Mouse (Mus musculus): ENCODE measurements around the gene Syt12. TPM values are rescaled to one million over a fixed set of nuclear protein-coding genes. Genes with fewer than 3 reads are reported as not detected.

Gene Syt12
- polyA plus RNA-seq, 1 experiment = not detected

DNA sequence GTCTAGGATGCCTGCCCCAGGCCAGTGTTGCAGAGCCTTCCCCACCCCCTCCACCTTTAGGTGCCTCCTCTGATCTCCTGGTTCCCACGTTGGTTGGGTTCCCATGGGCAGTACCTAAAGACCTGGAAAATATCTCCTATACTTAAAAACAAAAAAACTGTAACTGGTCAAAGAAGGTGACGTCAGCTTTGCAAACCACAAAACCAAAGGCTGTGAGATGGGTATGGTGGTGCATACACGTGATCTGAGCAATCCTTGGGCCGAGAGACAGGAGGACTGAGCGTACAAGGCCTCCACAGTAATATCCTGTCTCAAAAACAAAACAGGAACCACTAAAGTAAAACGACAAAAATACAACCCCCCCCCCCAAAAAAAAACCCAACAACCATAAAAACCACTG lies 39.4 kb downstream of the Syt12 start:
- TF ChIP-seq CTCF (IDR thresholded peaks at IDR 0.05; ENCODE audit: control insufficient read depth, insufficient read depth, low read length) = no peak
- TF ChIP-seq POLR2A (IDR thresholded peaks at IDR 0.05; ENCODE audit: borderline replicate concordance, control insufficient read depth, low read depth, low read length) = no peak
- H3K4me3 ChIP-seq (replicated peaks; ENCODE audit: control insufficient read depth, low read depth, low read length) = no peak overlapping the region
- WGBS = 4% methylated on average over 6 of the region's 6 CpGs
- peaks cover 2% of the 10 kb centered on the region; the same call in 1 of the 2 replicates for H3K4me1 ChIP-seq (ENCODE audit: control insufficient read depth, insufficient read depth, low read length)
- H3K27ac ChIP-seq (ENCODE audit: control insufficient read depth, insufficient read depth, low read depth, low read length, poor library complexity) = no peak overlapping the region

- 75% methylated on average over 3 of the region's 3 CpGs for WGBS
These were observed 41.0 kb downstream of the Syt12 start for GRCm38 (mm10) chr19:4436254-4436653.

GRCm38 (mm10) chr19:4434999-4435398 lies 42.2 kb downstream of the Syt12 start:
- H3K4me1 ChIP-seq (ENCODE audit: control insufficient read depth, insufficient read depth, low read length) = peaks cover 2% of the 10 kb centered on the region; the same call in 1 of the 2 replicates
- no peak overlapping the region for H3K27ac ChIP-seq (ENCODE audit: control insufficient read depth, insufficient read depth, low read depth, low read length, poor library complexity)
- H3K4me3 ChIP-seq (replicated peaks; ENCODE audit: control insufficient read depth, low read depth, low read length) = no peak overlapping the region
- TF ChIP-seq CTCF (IDR thresholded peaks at IDR 0.05; ENCODE audit: control insufficient read depth, insufficient read depth, low read length) = no peak
- no peak for TF ChIP-seq POLR2A (IDR thresholded peaks at IDR 0.05; ENCODE audit: borderline replicate concordance, control insufficient read depth, low read depth, low read length)
- WGBS = 100% methylated on average over 1 of the region's 1 CpGs

More at GRCm38 (mm10) chr19:4436254-4436653, 41.0 kb downstream of the Syt12 start:
- Histone ChIP-seq H3K27ac (ENCODE audit: control insufficient read depth, insufficient read depth, low read depth, low read length, poor library complexity) (no peak overlapping the region), H3K4me3 (replicated peaks; ENCODE audit: control insufficient read depth, low read depth, low read length) (no peak overlapping the region), H3K4me1 (ENCODE audit: control insufficient read depth, insufficient read depth, low read length) (peaks cover 2% of the 10 kb centered on the region; the same call in 1 of the 2 replicates)
- TF ChIP-seq POLR2A (IDR thresholded peaks at IDR 0.05; ENCODE audit: borderline replicate concordance, control insufficient read depth, low read depth, low read length) (no peak), CTCF (IDR thresholded peaks at IDR 0.05; ENCODE audit: control insufficient read depth, insufficient read depth, low read length) (no peak)

DNA sequence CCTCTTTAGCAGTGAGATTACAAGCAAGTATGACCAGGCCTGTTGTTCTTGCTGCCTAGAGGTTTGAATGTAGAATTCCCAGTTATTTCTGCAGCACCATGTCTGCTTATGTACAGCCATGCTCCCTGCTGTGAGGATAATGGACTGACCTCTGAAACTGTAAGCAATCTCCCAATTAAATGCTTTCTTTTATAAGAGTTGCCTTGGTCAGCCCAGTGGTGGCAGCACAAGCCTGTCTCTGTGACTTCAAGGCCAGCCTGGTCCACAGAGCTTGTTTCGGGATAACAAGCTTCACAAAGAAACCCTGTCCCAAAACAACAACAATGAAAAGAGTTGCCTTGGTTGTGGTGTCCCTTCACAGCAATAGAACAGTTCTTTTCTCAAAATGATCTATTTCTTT lies 43.5 kb downstream of the Syt12 start:
- Histone ChIP-seq H3K4me1 (ENCODE audit: control insufficient read depth, insufficient read depth, low read length) (peaks cover 2% of the 10 kb centered on the region; the same call in 1 of the 2 replicates), H3K4me3 (replicated peaks; ENCODE audit: control insufficient read depth, low read depth, low read length) (no peak overlapping the region), H3K27ac (ENCODE audit: control insufficient read depth, insufficient read depth, low read depth, low read length, poor library complexity) (no peak overlapping the region)
- 84% methylated on average over 1 of the region's 1 CpGs for WGBS
- TF ChIP-seq CTCF (IDR thresholded peaks at IDR 0.05; ENCODE audit: control insufficient read depth, insufficient read depth, low read length) (no peak), POLR2A (IDR thresholded peaks at IDR 0.05; ENCODE audit: borderline replicate concordance, control insufficient read depth, low read depth, low read length) (no peak)

DNA sequence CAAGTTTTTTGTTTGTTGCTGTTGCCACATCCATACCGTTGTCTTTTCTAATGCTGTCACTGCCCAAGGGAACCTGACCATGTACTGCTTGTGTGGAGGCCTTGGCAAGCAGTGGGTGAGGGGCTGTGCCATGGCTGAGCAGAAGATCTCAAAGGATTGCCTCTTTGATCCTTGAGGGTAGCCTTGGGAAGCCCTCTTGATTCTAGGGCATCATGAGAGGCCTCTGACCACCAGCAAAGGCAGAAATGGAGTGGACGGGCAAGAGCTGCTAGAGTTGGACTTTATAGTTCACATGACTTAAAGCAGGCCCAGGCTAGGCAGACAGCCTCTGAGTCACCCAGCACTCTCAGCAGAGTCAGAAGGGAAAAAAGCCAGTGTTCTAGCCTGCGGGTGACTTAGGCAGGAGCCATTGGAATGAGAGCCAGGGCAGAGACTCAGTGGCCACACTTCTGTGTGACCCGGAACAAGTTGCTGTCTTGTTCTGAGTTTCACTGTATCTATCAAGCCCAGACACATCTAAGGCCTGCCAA lies 47.1 kb downstream of the Syt12 start:
- Histone ChIP-seq H3K27ac (ENCODE audit: control insufficient read depth, insufficient read depth, low read depth, low read length, poor library complexity) (no peak overlapping the region), H3K4me3 (replicated peaks; ENCODE audit: control insufficient read depth, low read depth, low read length) (no peak overlapping the region), H3K4me1 (ENCODE audit: control insufficient read depth, insufficient read depth, low read length) (no peaks in the 10 kb centered on the region)
- 84% methylated on average over 4 of the region's 4 CpGs for WGBS
- TF ChIP-seq POLR2A (IDR thresholded peaks at IDR 0.05; ENCODE audit: borderline replicate concordance, control insufficient read depth, low read depth, low read length) = no peak
- TF ChIP-seq CTCF (IDR thresholded peaks at IDR 0.05; ENCODE audit: control insufficient read depth, insufficient read depth, low read length) = no peak

GRCm38 (mm10) chr19:4425610-4426366 lies 51.5 kb downstream of the Syt12 start:
- Histone ChIP-seq H3K4me3 (replicated peaks; ENCODE audit: control insufficient read depth, low read depth, low read length) (no peak overlapping the region), H3K4me1 (ENCODE audit: control insufficient read depth, insufficient read depth, low read length) (no peaks in the 10 kb centered on the region), H3K27ac (ENCODE audit: control insufficient read depth, insufficient read depth, low read depth, low read length, poor library complexity) (no peak overlapping the region)
- TF ChIP-seq CTCF (IDR thresholded peaks at IDR 0.05; ENCODE audit: control insufficient read depth, insufficient read depth, low read length) (peak; percentile 72), POLR2A (IDR thresholded peaks at IDR 0.05; ENCODE audit: borderline replicate concordance, control insufficient read depth, low read depth, low read length) (no peak)
- WGBS = 59% methylated on average over 19 of the region's 19 CpGs

DNA sequence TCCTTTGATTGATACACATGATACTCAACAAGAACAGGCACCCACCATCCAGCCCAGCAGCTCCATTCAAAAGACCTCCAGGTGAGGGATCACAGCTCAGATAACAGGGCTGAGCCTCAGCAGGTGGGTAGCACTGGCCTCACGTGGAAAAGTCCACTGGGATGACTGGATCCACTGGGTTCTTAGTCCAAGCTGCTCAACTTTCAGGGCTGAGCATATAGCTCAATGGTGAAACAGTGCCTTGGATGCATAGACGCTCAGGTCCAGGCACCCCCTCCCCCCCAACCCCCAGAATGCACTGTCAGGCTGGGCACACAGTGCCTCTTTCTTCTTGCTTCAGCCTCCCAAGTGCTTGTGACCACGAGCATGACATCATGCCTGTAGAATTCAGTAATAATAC lies 54.2 kb downstream of the Syt12 start:
- Histone ChIP-seq H3K27ac (ENCODE audit: control insufficient read depth, insufficient read depth, low read depth, low read length, poor library complexity) (no peak overlapping the region), H3K4me3 (replicated peaks; ENCODE audit: control insufficient read depth, low read depth, low read length) (no peak overlapping the region), H3K4me1 (ENCODE audit: control insufficient read depth, insufficient read depth, low read length) (no peaks in the 10 kb centered on the region)
- 70% methylated on average over 3 of the region's 3 CpGs for WGBS
- TF ChIP-seq POLR2A (IDR thresholded peaks at IDR 0.05; ENCODE audit: borderline replicate concordance, control insufficient read depth, low read depth, low read length) (no peak), CTCF (IDR thresholded peaks at IDR 0.05; ENCODE audit: control insufficient read depth, insufficient read depth, low read length) (no peak)

DNA sequence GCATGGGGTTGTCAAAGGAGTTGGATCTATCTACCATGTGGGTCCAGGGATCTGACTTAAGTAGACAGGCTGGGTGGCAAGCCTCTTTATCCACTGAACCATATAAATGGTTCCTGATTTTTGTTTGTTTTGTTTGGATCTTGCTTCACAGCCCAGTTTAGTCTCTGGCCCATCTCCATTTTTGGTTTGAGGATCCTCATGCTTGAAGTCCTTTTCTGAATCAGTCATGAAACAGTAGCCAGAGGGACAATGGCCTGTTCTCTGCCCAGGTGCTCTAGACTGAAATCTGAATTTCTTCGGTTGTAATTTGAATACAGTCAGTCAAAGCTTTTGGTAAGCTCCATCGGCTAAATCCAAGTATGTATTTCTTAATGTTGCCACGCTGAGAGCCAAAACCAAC lies 54.7 kb downstream of the Syt12 start:
- no peak overlapping the region for H3K27ac ChIP-seq (ENCODE audit: control insufficient read depth, insufficient read depth, low read depth, low read length, poor library complexity)
- no peak overlapping the region for H3K4me3 ChIP-seq (replicated peaks; ENCODE audit: control insufficient read depth, low read depth, low read length)
- TF ChIP-seq CTCF (IDR thresholded peaks at IDR 0.05; ENCODE audit: control insufficient read depth, insufficient read depth, low read length) = no peak
- TF ChIP-seq POLR2A (IDR thresholded peaks at IDR 0.05; ENCODE audit: borderline replicate concordance, control insufficient read depth, low read depth, low read length) = no peak
- 91% methylated on average over 3 of the region's 3 CpGs for WGBS
- no peaks in the 10 kb centered on the region for H3K4me1 ChIP-seq (ENCODE audit: control insufficient read depth, insufficient read depth, low read length)

Measured in bone marrow, adult 2 months (tissue).